Mouse (Mus musculus) gastrocnemius, postnatal 4 days (tissue): ENCODE measurements at regions not wholly inside any gene's neighbourhood (a gene's known extent, or its start where the extent isn't known, plus 50 kb on each side); places are given as distances from the start of the nearest gene placed in this dataset.

Source experiments
- DNase-seq, 2 experiments: peaks; one replicate each; pipeline ENCODE4 v3.0.0; 2021 to 2022; ENCODE audit warnings: low spot score in 2 of 2, mixed read lengths in 2 of 2

GRCm38 (mm10) chr2:46678366-46678765 lies 1561.2 kb upstream of the Zeb2 start:
- no peak for DNase-seq

DNA sequence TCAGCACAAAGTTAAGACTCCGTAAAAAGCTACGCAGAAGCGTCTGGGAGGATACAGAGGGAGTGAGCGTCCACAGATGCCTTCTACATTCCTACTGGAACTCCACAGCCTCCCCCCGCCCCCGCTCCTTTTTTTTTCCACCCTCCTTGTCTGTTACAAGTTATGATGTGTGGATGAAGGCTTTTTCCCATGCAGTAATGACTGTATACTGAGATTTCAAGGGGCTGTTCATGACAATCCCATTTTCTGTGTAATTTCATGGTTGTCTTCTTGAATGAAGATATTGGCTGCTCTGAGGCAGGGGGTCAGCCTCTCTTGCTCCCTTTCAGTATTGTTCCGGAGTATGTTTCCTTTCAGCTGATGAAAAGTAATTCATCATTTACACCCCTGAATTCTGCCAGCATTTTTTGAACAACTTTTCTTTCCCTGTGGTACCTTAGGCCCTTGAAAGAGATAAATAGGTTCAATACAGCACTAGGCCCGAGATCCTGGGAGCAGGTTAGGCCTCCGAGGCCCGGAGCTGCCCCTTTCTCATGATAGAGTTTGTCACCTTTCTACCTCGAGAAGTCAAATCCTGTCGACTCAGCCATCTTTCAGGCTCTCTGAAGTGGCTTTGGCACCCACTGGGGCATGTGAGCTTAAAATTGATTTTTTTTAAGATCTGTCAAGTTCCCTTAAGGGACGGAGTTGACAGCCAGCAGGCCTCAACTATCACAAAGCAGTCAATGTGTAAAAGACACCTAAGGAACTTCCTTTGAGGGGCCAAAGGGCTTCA lies 1552.5 kb upstream of the Zeb2 start:
- no peak for DNase-seq

- DNase-seq = no peak
These were observed 1549.8 kb upstream of the Zeb2 start for GRCm38 (mm10) chr2:46666990-46667337.

- DNase-seq = no peak
These were observed 1549.1 kb upstream of the Zeb2 start for GRCm38 (mm10) chr2:46666084-46666989.

- no peak for DNase-seq
These were observed 1544.7 kb upstream of the Zeb2 start for GRCm38 (mm10) chr2:46661876-46662275.

- DNase-seq = no peak
These were observed 1543.4 kb upstream of the Zeb2 start for GRCm38 (mm10) chr2:46660577-46660976.

DNA sequence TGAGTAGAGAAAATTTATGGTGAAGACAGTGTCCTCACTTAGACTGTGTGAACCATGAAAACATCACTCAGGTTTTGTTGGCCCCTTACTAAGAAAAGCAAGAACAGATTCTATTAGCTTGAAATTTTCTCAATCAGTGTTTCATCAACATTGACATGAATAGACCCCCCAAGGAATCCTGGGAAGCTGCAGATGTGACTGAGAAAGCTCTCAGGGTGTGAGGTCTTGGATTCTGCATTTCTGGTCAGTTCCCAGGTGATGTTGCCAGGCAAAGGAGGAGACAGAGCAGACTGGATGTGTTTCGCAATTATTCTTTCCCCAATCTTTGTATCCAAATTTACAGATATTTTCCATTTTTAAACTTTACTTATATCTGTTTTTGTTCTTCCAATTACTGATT lies 1538.1 kb upstream of the Zeb2 start:
- DNase-seq = no peak

DNA sequence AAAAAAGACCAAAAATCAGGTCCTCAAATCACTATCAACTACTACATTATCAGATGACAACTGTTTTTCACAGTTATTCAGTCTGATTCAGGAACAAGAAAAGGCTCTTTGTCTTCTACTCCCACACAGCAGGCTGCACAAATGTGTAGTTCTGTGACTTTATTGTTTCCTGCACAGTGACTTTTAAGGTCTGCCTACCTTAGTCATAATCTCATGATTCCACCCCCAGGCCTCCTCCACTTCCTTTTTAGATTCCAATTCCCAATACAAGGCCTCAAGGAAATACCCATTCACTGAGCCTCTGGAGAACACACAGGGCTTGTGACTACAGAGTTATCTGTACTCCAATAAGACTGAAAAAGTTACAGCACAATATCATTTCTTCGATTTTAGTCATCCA lies 1535.4 kb upstream of the Zeb2 start:
- DNase-seq = no peak

GRCm38 (mm10) chr2:46646366-46646765 lies 1529.2 kb upstream of the Zeb2 start:
- no peak for DNase-seq

DNA sequence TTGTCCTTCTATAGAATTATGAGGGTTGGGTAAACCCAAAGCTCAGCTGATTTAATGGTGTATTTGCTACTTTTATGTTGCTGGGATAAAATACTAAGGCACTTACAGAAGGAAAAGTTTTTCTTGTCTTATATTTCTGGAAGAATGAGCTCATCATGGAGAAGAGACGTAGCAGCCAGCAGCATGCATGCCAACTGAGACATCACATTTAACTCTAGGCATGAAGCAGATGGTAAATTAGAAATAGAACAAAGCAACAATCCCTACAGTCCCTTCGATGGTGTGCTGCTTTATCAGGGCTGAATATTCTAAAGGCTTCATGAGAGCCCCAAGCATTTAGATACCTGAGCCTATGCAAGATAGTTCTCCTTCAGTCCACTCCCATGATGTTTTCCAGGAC lies 1492.0 kb upstream of the Zeb2 start:
- DNase-seq = no peak

DNA sequence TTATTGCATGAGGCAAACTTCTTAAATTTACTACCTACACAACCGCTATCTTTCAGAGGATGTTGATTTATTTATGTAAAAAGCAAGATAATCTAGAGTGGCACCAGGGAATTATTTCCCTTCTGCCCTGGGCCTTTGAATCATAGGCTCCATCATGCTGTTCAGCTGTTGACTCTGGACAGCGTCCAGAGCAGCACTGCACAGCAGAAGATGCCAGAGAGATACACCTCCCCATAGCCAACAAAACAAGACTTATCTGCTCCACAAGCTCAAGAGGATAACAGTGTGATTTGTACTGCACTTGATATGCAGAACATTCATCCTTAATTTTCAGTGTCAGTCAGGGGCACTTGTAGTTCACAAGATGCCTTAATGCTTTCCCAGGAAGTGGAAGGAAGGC lies 1464.6 kb upstream of the Zeb2 start:
- peak in 1 of 2 experiments; percentile 22 for DNase-seq

DNA sequence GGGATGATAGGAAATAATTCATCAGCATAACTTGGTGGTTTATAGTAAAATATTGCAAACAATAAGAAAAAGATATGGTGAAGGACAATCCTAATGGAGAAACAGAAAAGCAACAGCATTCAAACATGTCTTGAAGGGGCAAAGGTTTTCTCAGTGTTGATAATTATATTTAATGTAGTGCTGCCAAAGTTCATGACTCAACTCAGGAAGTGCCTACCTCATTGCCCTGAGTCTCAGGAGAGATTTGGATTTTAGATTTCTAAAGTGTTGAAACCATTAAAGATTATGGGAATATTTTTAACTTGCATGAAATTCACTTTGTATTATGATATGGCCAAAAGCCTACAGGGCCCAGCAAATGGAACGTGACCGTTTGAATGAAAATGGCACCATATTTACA lies 1453.2 kb upstream of the Zeb2 start:
- DNase-seq = no peak

- no peak for DNase-seq
These were observed 1416.2 kb upstream of the Zeb2 start for GRCm38 (mm10) chr2:46533395-46533794.

- no peak for DNase-seq
These were observed 1413.5 kb upstream of the Zeb2 start for GRCm38 (mm10) chr2:46530686-46531085.

DNA sequence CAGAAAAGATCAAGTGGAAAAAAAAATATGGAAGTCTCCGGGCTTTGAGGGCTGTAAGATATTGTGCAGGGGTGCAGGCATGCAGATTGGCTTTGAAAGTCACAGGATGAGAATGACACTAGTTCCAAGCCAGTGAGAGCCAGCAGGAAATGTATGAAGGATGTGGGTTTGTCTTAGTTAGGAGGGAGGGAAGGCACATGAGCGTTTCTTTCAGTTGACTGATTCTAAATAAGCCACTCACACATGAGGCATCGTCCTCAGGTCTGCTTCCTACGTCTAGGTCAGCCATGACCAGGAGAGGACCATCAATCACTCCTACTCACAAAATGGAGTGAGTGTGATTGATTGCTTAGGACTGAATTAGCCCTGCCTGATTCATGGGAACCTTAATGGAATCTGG lies 1408.0 kb upstream of the Zeb2 start:
- DNase-seq = no peak

DNA sequence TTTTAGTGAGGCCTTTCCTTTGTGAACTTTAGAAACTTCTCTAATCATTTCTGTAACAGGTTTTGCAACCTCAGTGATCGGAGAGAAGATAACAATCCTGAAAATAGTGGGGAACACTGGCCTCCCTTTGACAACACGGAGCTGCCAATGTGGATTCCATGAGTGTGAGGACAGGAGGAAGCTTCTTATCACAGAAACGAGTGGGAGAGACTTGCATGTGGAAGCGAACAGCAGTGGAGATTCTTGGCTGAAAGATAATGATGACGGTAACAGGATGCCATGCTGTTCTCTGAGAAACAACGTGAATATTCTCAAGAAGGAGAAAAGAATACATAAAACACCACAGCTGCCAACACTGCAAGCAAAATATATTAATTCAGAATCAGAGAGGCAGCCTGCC lies 1407.4 kb upstream of the Zeb2 start:
- no peak for DNase-seq

GRCm38 (mm10) chr2:46521147-46521965 lies 1404.2 kb upstream of the Zeb2 start:
- peak in 1 of 2 experiments; percentile 26 for DNase-seq

GRCm38 (mm10) chr2:46512237-46513028 lies 1395.2 kb upstream of the Zeb2 start:
- DNase-seq = no peak

GRCm38 (mm10) chr2:46506951-46507350 lies 1389.8 kb upstream of the Zeb2 start:
- no peak for DNase-seq

DNA sequence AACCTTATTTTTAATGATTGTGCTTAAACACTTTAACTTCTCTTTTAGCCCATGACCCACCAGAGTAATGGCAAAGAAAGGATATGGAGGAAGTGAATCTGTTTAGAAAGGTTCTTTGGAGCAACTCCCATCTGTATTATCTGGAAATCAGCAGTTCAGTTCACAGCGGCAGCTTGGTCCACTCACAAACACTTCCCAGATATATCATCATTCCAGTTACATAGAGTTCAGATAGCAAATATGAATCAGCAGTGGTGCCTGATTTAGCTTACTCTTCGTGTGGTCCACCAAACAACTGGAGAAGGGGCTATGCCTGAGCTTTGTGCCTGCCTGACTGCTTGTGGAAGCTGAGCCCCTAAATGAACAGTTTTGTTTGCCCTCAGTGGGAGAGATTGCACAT lies 1385.9 kb upstream of the Zeb2 start:
- DNase-seq = no peak

- DNase-seq = no peak
These were observed 1375.1 kb upstream of the Zeb2 start for GRCm38 (mm10) chr2:46492299-46492698.
